Mouse (Mus musculus) layer of hippocampus, postnatal 25 days (tissue): Measurements from ENCODE around the gene Kbtbd12. TPM values are rescaled to one million over a fixed set of nuclear protein-coding genes. Genes with fewer than 3 reads are reported as not detected.

Experiments
- DNase-seq, 2 experiments: peaks; one replicate each; pipeline ENCODE4 v3.0.0; 2022; ENCODE audit warnings: mixed read lengths in 2 of 2, low spot score in 1 of 2; ENCODE audit errors: extremely low spot score in 1 of 2
- total RNA-seq, 2 experiments: library from RNA; stranded (reverse); gene quantifications; 2 replicates each; pipeline ENCODE4 v1.2.3; 2021

Kbtbd12 gene
- total RNA-seq, 2 experiments from 2014 or later: 0.25 TPM; not detected in 1

DNA sequence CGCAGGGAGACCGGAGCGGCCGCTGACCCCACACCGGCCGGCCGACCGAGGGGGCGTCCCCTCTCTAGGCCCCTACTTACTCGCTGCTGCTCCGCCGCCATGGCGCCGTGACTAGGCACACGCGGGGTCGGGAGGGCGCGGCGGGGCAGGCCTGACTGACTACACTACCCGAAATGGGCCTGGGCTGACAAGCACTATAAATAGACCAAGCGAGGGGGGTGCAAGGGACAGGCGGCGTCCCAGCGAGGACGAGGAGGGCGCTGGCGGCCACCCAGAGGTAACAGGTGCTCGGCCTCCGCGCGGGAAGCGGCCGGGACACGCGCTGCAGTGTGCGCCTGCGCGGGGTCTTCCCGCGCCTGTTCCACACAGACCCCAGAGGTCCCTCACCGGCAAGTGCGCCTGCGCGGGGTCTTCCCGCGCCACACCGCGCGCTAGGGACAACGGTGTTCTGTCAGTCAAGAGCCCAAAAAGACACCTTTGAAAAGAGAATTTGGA lies 10.4 kb downstream of the Kbtbd12 start:
- peak; percentile 53 to 60 for DNase-seq

DNA sequence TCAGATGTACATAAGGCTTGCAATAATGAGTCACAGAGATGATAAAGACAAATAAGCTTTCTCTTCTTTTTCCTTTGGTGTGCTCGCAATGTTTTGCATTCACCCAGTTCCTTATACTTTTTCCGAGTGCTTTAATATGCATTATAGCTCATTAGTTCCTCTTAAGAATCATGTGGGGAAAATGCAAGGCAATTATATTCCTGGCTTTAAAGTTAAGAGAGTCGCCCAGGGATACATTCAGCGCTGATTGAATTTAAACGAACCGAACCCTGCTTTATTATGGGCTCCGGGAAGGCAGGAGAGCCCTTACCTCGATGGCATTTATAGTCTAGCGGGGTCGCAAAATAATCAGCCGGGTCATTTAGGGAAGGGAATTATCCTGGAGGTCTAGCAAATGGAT lies 10.8 kb downstream of the Kbtbd12 start:
- DNase-seq: no peak

DNA sequence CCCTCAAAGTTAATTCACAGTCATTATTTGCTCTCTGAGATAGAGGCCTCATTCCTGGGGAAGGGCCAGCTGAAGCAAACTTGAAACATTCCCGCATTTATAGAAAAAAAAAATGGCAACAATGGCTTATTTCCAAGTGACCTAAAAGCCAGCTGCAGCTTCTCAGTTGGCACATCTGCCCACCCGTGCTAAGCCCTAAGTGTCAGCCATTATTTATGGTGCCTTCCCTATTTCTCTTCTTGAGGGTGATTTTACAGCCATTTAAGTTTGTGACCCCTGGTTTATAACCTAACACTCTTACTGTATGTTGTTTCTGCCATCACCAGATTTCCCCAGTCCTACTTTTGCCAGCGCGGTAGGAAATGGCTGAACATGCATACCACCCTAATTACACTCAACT lies 11.3 kb downstream of the Kbtbd12 start:
- DNase-seq: no peak

DNA sequence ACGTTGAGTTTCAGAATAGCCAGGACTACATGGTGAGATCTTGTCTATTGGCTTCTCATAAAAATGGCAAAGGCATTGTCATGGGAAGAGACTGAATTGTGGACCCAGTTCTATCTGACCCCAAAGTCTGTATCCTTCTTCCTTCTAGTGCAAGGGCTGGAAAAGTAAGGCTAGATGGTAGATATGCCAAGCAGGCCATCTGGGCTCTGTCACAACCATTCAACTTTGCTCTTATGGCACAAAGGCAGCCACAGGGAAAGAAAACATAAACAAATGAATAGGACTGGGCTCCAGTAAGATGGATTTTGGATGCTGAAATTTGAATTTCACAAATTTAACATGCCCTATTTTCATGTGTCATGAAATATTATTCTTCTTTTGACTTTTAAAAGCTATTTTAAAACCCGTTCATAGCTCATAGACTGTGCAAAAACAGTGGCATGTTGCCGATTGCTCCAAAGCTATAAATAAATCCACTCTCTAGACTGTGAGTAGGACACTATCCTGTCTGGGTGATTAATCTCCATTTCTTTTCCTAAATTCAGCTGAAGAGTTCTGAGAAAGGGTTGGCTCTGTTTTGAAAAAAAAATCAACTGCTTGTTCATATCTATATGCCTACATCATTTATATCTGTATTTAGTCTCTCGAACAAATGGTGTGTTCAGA lies 15.8 kb downstream of the Kbtbd12 start:
- no peak for DNase-seq

DNA sequence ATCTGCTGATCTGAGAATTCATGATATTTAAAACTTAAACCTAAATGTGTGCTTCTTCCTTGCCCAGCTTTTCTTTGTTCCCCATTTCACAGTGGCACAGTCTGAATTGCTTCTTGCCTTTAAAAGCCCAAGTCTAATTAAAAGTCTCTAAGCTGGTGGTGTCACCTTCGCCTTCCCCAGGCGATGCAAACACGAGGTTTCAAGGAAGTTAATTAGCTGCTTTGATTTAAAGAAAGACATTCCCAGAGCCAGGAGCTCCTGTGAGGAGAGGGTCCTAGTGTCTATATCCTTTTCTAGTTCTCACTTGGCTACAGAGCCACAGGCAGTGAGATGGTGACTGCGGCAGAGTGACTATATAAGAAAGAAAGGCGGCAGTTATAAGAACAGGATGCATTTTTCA lies 18.2 kb downstream of the Kbtbd12 start:
- no peak for DNase-seq

DNA sequence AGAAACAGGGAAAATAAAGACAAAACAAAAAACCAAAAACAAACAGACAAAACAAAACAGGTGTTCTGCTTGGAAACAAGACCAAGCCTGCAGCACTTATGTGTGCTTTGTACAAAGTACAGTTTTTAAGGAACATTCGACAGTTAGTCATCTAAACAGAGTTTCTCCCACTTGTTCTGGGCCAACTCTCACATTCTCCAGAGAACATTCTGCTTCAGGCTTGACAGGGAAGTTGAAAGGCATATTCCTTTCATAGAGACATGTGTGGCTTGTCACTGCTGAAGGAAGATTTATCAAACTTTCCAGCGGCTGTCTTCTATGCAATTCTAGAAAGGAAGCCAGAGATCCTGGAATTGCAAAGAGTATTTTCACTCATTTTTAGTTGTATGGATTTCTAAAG lies 22.4 kb downstream of the Kbtbd12 start:
- DNase-seq: no peak

DNA sequence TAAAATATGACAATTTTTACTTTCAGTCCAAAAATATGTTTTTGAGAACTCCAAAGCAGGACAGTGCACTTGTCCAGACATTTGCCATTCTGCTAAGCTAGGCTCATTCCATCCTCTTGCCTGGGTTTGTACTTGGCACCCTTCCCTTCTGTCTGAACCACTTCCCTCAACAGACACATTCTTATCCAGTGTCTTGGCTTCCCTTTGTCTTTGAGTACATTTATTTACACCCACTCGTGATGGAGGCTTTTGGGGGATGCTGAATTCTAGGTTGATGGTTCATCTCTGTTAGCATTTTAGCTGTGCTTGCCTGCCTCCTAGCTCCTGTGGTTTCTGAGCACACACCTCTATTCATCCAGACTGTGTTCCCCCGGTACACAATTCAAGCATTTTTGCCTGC lies 31.3 kb downstream of the Kbtbd12 start:
- no peak for DNase-seq

DNA sequence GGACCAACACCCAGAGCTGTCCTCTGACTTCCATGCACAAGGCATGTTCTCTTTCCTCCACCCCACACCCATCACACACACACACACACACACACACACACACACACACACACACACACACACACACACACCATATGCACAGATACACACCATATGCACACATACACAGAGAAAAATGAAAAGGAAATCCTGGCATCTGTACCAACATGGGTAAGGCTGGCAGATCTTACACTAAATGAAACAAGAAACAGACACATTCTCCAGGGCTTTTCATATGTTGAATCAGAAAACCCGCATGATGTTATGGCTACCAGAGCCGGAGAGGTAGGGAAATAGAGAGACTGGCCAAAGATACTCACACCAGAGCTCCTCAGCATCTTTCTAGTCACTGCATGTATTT lies 32.0 kb downstream of the Kbtbd12 start:
- no peak for DNase-seq

DNA sequence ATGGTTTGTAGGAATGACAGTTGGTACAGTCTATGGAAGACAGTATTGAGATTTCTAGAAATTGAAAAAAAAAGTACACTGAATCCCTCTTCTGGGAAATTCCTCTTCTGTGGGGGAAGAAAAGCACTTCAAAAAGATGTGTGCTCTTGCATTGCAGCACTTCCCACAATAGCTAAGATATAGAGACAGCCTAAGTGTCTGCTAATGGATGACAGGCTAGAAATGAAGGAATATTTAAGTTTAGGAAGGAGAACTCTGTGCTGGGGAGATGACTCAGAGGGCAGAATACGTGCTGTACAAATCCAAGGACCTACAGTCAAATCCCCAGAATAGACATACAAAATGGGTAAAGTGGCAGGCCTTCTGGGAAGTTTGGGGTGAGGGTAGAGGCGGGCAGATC lies 32.5 kb downstream of the Kbtbd12 start:
- no peak for DNase-seq

DNA sequence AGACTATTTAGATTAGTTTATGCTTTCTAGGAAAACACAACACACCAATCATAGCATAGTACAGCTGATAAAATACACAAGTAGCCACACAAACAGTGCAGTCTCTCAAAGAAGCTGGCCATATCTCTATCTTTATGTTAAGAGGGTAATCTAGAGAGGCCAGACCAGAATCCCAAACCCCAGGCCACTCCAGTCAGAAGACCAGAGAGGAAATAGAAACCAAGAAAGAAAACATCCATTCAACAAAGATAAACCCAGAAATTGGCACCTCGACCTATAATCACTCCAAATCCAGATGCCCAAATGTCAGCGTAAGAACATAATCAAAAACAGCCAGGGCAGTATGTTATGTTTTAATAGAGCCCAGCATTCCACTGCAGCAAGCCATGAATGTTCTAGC lies 41.6 kb downstream of the Kbtbd12 start:
- DNase-seq: no peak

DNA sequence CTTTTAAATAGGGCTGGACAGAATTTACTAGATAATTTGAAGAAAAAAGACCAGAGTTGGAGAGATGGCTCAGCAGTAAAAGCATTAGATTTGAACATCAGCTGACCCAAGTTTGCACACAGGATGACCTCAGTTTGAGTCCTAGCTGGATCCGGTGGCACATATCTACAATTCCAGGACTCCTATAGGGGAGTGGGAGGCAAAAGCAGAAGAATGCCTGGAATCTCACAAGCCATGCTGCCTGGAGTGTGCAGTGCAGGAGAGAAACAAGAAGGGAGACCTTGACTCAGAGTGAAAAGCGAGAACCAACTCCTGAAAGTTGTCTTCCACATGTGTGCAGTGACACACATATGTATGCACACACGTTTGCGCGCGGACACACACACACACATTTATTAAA lies 45.4 kb downstream of the Kbtbd12 start:
- no peak for DNase-seq

DNA sequence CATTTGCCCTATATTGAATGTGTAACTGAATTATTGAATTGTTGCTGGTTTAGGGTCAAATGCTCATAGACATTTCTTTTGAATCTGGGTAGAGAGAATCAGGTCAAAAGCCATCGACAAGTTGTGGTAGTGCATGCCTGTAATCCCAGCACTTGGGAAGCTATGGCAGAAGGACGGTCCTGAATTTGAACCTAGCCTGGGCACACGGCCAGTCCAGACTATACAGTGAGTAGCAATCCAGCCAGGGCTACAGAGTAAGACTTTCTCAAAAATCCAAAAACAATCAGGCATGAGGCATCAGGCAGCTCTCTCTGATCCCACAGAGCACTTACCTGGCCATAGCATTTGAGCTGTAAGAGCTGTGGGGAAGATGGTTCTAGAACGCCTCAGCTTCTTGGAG lies 47.5 kb downstream of the Kbtbd12 start:
- no peak for DNase-seq

DNA sequence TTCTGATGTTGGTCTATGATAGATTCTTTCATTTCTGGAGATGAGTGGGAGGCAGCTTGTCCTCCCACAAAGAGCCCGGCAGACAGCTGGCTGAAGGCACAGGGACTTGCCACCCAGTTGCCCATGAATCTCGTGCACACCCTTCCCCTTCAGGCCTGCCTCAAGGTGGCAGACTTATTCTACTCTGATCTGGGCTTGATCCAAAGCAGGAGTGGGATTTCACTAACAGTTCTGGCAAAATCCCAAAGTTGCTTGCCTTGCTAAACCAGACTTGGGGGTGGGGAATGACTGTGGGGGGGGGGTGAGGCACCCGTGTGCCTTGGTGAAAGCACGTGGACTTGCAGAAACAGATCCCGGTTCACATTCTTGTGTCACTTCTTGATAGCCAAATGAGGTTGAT lies 48.2 kb downstream of the Kbtbd12 start:
- peak in 1 of 2 experiments; percentile 15 for DNase-seq

DNA sequence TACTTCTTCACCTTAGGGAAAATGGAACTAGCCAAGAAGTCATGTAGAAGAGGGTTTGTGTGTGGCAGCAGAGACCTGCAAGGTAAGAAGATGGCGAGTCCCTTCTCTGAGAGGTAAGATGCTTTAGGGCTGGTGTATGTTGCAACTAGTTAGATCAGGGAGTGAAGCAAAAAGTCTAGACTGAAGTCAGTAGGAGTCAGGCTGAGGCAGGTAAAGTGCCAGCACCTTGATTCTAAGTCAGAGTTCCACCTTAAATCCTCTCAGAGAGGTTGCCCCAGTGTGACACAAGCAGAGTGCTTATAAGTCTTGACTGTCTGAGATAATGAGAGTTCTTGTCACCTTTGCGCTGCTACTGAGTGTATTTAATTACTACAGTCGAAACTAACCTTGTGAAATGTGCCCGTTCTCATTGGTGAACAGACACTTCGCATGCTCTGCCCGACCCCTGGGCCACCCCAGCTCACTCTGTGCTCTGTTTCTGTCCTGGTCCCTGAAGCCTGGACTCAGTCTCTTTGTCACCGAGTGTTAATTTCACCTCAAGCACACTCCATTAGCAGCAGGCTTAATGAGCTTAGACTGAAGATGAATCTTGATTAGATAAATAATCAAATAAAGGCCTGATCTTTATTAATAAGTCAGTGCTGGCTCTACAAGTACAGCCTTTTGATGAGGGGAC lies 49.0 kb downstream of the Kbtbd12 start:
- DNase-seq: no peak

DNA sequence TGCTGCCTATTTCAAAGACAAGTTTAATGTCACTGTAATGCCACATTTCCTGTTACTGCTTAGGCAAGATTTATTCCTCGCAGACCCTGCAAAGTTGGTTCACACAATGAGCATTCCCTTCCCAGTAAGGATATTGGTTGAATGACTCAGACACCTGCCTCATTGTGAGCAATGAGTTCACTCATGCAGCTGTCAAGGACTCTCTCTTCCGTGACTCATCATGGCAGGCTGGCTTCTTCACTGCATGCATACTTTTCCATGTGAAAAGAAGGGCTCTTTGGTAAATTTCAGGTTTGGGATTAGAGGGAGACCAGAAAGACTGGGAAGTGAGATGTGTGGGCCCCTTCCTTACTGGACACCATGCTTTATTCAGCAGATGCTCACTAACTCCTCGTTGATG lies 50.7 kb downstream of the Kbtbd12 start:
- DNase-seq: no peak

DNA sequence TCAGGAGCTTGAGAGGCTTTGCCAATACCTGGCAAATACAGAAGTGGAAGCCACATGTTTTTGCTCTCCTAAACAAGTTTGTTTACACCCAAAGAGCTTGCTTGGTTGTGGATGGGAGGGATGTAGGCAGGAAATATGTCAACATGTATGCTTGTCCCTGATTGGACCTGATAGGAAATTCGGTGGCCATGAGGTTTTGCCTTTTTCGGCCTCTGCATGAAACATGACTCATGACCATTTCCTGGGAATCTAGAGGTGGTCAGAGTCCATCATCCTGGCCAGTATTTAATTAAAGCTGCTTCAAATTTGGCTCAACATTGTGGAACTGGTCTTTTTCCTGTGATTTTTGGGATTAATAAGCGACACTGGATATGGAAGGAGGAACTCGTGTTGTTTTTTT lies 53.8 kb downstream of the Kbtbd12 start:
- DNase-seq: no peak

DNA sequence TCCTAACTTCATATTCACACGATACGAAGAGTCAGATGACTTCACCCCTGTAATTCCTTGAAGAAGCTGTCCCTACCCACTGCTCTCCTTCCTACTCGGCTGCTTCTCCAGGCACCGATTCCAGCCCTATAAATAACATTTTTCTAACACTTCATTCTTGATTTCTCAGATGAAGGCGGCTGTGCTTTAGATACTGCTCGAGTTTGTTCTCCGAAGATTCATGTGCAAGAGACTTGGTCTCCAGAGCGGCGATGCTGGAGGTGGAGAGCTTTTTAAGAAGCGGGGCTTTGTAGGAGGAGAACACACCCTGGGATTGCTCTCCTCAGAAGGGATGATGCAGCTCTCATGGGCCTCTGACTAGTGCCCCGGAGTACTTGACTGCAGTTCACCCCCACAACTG lies 61.3 kb downstream of the Kbtbd12 start:
- DNase-seq: no peak

DNA sequence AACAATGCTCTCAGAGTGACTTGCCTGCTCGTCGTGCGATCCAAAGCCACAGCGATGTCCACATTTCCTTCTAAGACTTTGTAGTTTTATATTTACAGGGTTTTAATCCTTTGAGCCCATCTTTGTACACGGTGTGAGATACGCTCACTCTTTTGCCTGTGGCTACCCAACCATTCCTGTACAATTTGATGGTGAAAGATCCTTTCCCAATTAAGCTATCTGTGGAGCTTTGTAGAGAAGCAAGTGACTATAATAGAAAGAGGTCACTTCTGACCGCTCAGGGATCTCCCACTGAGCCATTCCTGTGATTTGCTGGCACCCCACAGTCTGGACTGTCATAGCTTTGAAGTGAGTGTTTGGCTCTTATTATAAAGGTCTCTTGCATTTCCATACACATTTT lies 71.1 kb downstream of the Kbtbd12 start:
- no peak for DNase-seq

DNA sequence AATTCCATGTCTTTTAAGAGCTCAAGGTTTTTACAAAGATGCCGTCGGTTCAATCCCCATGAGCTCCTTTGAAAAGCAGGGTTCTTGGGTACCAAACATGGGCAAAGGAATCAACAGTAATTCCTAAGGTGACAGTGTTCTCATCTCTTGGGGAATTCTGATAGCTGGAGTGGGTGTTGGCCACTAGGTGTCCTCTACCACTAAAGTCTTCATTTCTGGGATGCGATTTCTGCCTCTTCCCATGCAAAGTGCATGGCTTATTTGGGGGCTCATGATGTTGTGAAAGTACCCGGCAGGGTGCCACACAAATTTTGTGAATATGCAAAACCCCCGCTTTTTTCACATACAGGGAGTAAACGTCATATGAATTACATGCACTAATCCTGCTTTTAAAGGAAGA lies 72.7 kb downstream of the Kbtbd12 start:
- DNase-seq: no peak

DNA sequence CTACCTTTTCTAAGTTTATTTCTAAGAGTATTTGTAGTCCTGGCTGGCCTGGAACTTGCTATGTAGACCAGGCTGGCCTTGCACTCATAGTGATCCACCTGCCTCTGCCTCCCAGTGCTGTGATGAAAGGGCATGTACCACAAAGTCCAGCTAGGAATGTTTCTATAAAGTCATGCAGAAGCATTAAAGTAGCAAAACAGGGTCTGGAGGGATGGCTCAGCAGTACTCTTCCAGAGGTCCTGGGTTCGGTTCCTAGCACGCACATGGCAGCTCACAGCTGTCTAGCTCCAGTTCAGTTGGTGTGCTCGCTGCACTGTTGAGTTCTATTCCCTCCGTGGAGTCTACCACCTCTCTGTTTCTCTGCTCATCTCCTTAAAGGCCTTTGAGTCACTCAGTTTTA lies 77.6 kb downstream of the Kbtbd12 start:
- DNase-seq: no peak

DNA sequence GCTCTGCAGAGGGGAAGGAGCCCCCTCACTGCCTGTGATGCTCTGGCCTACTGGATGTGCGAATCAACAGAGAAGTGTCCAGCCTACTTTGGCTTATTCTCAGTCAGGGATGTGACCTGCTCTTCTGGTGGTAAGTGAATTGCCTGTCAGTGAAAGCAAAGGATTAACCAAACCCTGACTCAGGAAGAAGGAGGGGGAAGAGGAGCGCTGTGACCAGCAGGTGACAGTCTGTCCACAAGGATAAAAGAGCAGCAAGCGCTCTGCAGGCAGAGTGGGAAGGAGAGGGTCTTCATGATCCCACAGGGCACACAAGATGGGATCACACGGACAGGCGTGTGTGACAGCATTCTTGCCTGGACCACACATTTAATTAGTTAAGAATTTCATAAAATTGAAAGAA lies 78.1 kb downstream of the Kbtbd12 start:
- DNase-seq: no peak

DNA sequence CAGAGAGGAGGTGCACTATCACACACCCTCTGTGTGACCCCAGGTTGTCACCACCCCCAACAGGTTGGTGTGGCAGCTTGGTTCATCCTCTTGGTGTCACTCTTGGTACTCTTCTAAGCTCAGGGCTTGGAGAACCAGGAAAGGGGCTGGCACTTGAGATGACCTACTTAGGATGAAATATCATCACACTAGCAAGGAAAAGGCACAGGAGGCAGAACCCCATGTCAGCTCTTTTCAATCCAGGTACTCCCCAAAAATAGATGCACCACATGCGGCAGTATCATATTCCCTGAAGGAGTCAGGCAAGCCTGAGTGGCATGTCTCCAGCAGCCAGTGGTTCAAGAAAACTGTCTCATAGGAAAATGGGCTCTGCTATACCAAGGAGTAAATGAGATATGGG lies 79.7 kb downstream of the Kbtbd12 start:
- peak in 1 of 2 experiments; percentile 7 for DNase-seq
